Mouse (Mus musculus): ENCODE results near the gene Nagpa.

- TF ChIP-seq CTCF (IDR thresholded peaks at IDR 0.05; ENCODE audit: borderline replicate concordance, insufficient read depth, low read depth, low read length), result no peak
- peak; percentile 35; the same call in 1 of the 2 replicates for TF ChIP-seq POLR2A (IDR thresholded peaks at IDR 0.05; ENCODE audit: borderline replicate concordance, insufficient read depth, low read length)
These were observed at the start of gene Nagpa for GRCm38 (mm10) chr16:5203668-5204433.
